Mouse (Mus musculus) liver, adult 2 months (tissue): ENCODE measurements around the gene Cpt2. TPM values are rescaled to one million over a fixed set of nuclear protein-coding genes. Genes with fewer than 3 reads are reported as not detected.
A peak's percentile ranks its signal among the peaks of the same experiment; 100 is the strongest.

ENCODE experiments used
- DNase-seq: peaks from one replicate; pipeline ENCODE4 v3.0.0-alpha.2; 2011; ENCODE audit warnings: low read depth, low spot score; ENCODE audit errors: extremely low read depth
- H3K27ac ChIP-seq: fragments of 200-500 bp; replicated peaks from 2 replicates; pipeline ENCODE4 v1.5.1; 2012; ENCODE audit warnings: low read depth, mild to moderate bottlenecking, control low read depth, inconsistent platforms, low read length; ENCODE audit not compliant: insufficient read depth
- H3K27me3 ChIP-seq: fragments of 200-500 bp; 2 replicates; pipeline ENCODE4 v1.6.1; 2012; ENCODE audit warnings: mild to moderate bottlenecking, moderate library complexity, low read length, inconsistent platforms; ENCODE audit not compliant: control insufficient read depth, insufficient read depth
- H3K36me3 ChIP-seq: fragments of 200-500 bp; 2 replicates; pipeline ENCODE4 v1.6.1; 2012; ENCODE audit warnings: low read length, inconsistent platforms; ENCODE audit not compliant: control insufficient read depth, insufficient read depth
- H3K4me1 ChIP-seq: fragments of 200-500 bp; 2 replicates; pipeline ENCODE4 v1.6.1; 2011; ENCODE audit warnings: low read length; ENCODE audit not compliant: control insufficient read depth, insufficient read depth
- H3K4me3 ChIP-seq: fragments of 200-500 bp; 2 replicates; pipeline ENCODE4 v1.5.1; 2011; ENCODE audit warnings: low read depth, mild to moderate bottlenecking, control low read depth, low read length, moderate library complexity; ENCODE audit not compliant: insufficient read depth
- H3K79me2 ChIP-seq: fragments of 200-500 bp; 2 replicates; pipeline ENCODE4 v1.6.1; 2012; ENCODE audit warnings: inconsistent platforms, mild to moderate bottlenecking, low read length, moderate library complexity; ENCODE audit not compliant: control insufficient read depth, insufficient read depth
- H3K9ac ChIP-seq: fragments of 200-500 bp; 2 replicates; pipeline ENCODE4 v1.6.1; 2012; ENCODE audit warnings: low read depth, mild to moderate bottlenecking, control low read depth, inconsistent platforms, low read length
- CTCF ChIP-seq: fragments of 200-500 bp; IDR thresholded peaks from 2 replicates; pipeline ENCODE4 v1.5.1; 2011; ENCODE audit warnings: low read depth, low read length, control low read depth
- POLR2A ChIP-seq: fragments of 200-500 bp; IDR thresholded peaks from 2 replicates; pipeline ENCODE4 v1.6.1; 2011; ENCODE audit warnings: low read length, control low read depth; ENCODE audit not compliant: insufficient read depth; ENCODE audit errors: extremely low read depth
- WGBS: fragments of 180-500 bp; shearing (Covaris S2); methylation state at CpG from one replicate; pipeline ENCODE4 v1.1.7; 2018; 5-methylcytosine and 5-hydroxymethylcytosine counted together
- polyA plus RNA-seq: library from polyadenylated mRNA; depleted of rRNA; stranded (reverse); fragments of >200 nt; gene quantifications from 2 replicates; pipeline ENCODE4 v1.2.3, GENCODE M21; 2012; rRNA removed
- total RNA-seq: library from RNA; depleted of rRNA; stranded (reverse); fragments of >200 nt; gene quantifications from 2 replicates; pipeline ENCODE4 v1.2.3, GENCODE M21; 2014; rRNA removed

Gene Cpt2
- 106 and 125 TPM in 2 replicates for total RNA-seq
- 159 and 191 TPM in 2 replicates for polyA plus RNA-seq

- peak; percentile 90 for DNase-seq
- peak within 1 kb of the TSS; percentile 98 for H3K4me3 ChIP-seq
- H3K36me3 ChIP-seq = peaks cover 6% of the 10 kb centered on the region
- peak within 1 kb of the TSS; percentile 99 for H3K9ac ChIP-seq
- peak within 1 kb of the TSS; percentile 99 for H3K27ac ChIP-seq
- no peaks in the 10 kb centered on the region for H3K27me3 ChIP-seq
- TF ChIP-seq POLR2A (peak; percentile 98), CTCF (peak; percentile 27; the same call in 1 of the 2 replicates)
- H3K4me1 ChIP-seq = peaks cover 9% of the 10 kb centered on the region
- H3K79me2 ChIP-seq = peaks cover 32% of the 10 kb centered on the region; the same call in 1 of the 2 replicates
- under 1% methylated on average over 38 of the region's 38 CpGs for WGBS
Measured at GRCm38 (mm10) chr4:107923145-107923802, at the start of gene Cpt2. TSS of gene Cpt2 (minus strand) at chr4:107923610.

- Histone ChIP-seq H3K4me3 (no peak overlapping the region), H3K9ac (no peak overlapping the region), H3K27ac (no peak overlapping the region), H3K79me2 (no peaks in the 10 kb centered on the region), H3K36me3 (no peaks in the 10 kb centered on the region), H3K4me1 (no peaks in the 10 kb centered on the region), H3K27me3 (no peaks in the 10 kb centered on the region)
- WGBS = 93% methylated on average over 1 of the region's 1 CpGs
- no peak for DNase-seq
- TF ChIP-seq POLR2A (no peak), CTCF (no peak)
Measured at GRCm38 (mm10) chr4:107971162-107971561, 47.8 kb upstream of the Cpt2 start.

- Histone ChIP-seq H3K4me3 (no peak overlapping the region), H3K27me3 (no peaks in the 10 kb centered on the region), H3K9ac (no peak overlapping the region), H3K79me2 (no peaks in the 10 kb centered on the region), H3K27ac (no peak overlapping the region), H3K36me3 (no peaks in the 10 kb centered on the region), H3K4me1 (no peaks in the 10 kb centered on the region)
- TF ChIP-seq POLR2A (no peak), CTCF (no peak)
- DNase-seq = no peak
Measured at GRCm38 (mm10) chr4:107969781-107970180, 46.4 kb upstream of the Cpt2 start.

GRCm38 (mm10) chr4:107967966-107968682 is 44.7 kb upstream of the Cpt2 start, which contains the start of gene Slc1a7:
TSS of gene Slc1a7 (plus strand) at chr4:107968332.
- DNase-seq = no peak
- no peak for TF ChIP-seq POLR2A
- no peak for TF ChIP-seq CTCF
- Histone ChIP-seq H3K4me1 (no peaks in the 10 kb centered on the region), H3K36me3 (no peaks in the 10 kb centered on the region), H3K27ac (no peak within 1 kb of the TSS), H3K9ac (no peak within 1 kb of the TSS), H3K4me3 (no peak within 1 kb of the TSS), H3K79me2 (no peaks in the 10 kb centered on the region), H3K27me3 (no peaks in the 10 kb centered on the region)
- 83% methylated on average over 16 of the region's 16 CpGs for WGBS

- TF ChIP-seq CTCF (no peak), POLR2A (no peak)
- no peaks in the 10 kb centered on the region for H3K36me3 ChIP-seq
- no peak overlapping the region for H3K9ac ChIP-seq
- no peak overlapping the region for H3K27ac ChIP-seq
- H3K27me3 ChIP-seq = no peaks in the 10 kb centered on the region
- H3K4me1 ChIP-seq = no peaks in the 10 kb centered on the region
- DNase-seq = no peak
- H3K4me3 ChIP-seq = no peak overlapping the region
- H3K79me2 ChIP-seq = no peaks in the 10 kb centered on the region
- WGBS = 63% methylated on average over 5 of the region's 5 CpGs
Measured at GRCm38 (mm10) chr4:107966416-107967109, 43.2 kb upstream of the Cpt2 start.

- Histone ChIP-seq H3K4me1 (no peaks in the 10 kb centered on the region), H3K79me2 (no peaks in the 10 kb centered on the region), H3K9ac (no peak overlapping the region), H3K27me3 (no peaks in the 10 kb centered on the region), H3K4me3 (no peak overlapping the region), H3K36me3 (no peaks in the 10 kb centered on the region), H3K27ac (no peak overlapping the region)
- WGBS = 93% methylated on average over 2 of the region's 2 CpGs
- TF ChIP-seq POLR2A = no peak
- no peak for TF ChIP-seq CTCF
- no peak for DNase-seq
Measured at GRCm38 (mm10) chr4:107962792-107963191, 39.4 kb upstream of the Cpt2 start.
